Mouse (Mus musculus) CH12.LX (cell line): Measurements from ENCODE around the gene Nxn. TPM values are rescaled to one million over a fixed set of nuclear protein-coding genes. Genes with fewer than 3 reads are reported as not detected.

Experiments
- DNase-seq: peaks from one replicate; pipeline ENCODE4 v3.0.0-alpha.2; 2013; ENCODE audit errors: extremely low read depth
- H3K27ac ChIP-seq: 2 replicates; pipeline ENCODE4 v1.5.1; 2012; ENCODE audit warnings: low read depth, mild to moderate bottlenecking, control low read depth, moderate library complexity; ENCODE audit not compliant: insufficient read depth
- H3K27me3 ChIP-seq: replicated peaks from 2 replicates; pipeline ENCODE3; 2012; ENCODE audit warnings: inconsistent platforms
- H3K36me3 ChIP-seq, 2 experiments: replicated peaks in 1 of 2; 2 replicates each; pipeline versions ENCODE3 to v1.6.1; 2012; ENCODE audit warnings: inconsistent platforms in 1 of 2, low read length in 1 of 2, mild to moderate bottlenecking in 1 of 2, mixed read lengths in 1 of 2, moderate library complexity in 1 of 2; ENCODE audit not compliant: control insufficient read depth in 1 of 2, insufficient read depth in 1 of 2
- H3K4me1 ChIP-seq, 2 experiments: 2 replicates each; pipeline ENCODE4 v1.6.1; 2012; ENCODE audit warnings: inconsistent platforms in 1 of 2, moderate library complexity in 1 of 2; ENCODE audit not compliant: insufficient read depth in 2 of 2, control insufficient read depth in 1 of 2
- H3K4me2 ChIP-seq: 2 replicates; pipeline ENCODE4 v1.6.1; 2012; ENCODE audit warnings: low read depth, mild to moderate bottlenecking, control low read depth; ENCODE audit not compliant: poor library complexity, insufficient read depth, severe bottlenecking
- H3K4me3 ChIP-seq, 3 experiments: fragments of 150-350 bp in 1 of 3; sonication (generic) in 1 of 3; replicated peaks in 1 of 3; 2 replicates each; pipeline versions ENCODE3 to v1.5.1; 2011 to 2012; ENCODE audit warnings: low read depth in 2 of 3, low read length in 2 of 3, mild to moderate bottlenecking in 2 of 3, moderate library complexity in 2 of 3, control low read depth in 1 of 3, improper control_type of control experiment in 1 of 3, inconsistent platforms in 1 of 3, mixed read lengths in 1 of 3; ENCODE audit not compliant: poor library complexity in 1 of 3
- H3K79me2 ChIP-seq: replicated peaks from 2 replicates; pipeline ENCODE4 v1.6.1; 2012; ENCODE audit warnings: mild to moderate bottlenecking, moderate library complexity; ENCODE audit not compliant: control insufficient read depth, poor library complexity, insufficient read depth, severe bottlenecking; ENCODE audit errors: extremely low read depth
- H3K9ac ChIP-seq: 2 replicates; pipeline ENCODE4 v1.6.1; 2012; ENCODE audit warnings: low read depth, mild to moderate bottlenecking, control low read depth, moderate library complexity; ENCODE audit not compliant: insufficient read depth
- H3K9me3 ChIP-seq: replicated peaks from 2 replicates; pipeline ENCODE3; 2012; ENCODE audit warnings: low read length, inconsistent platforms, mixed read lengths
- BHLHE40 ChIP-seq: IDR thresholded peaks from 2 replicates; pipeline ENCODE4 v1.6.1; 2011; ENCODE audit warnings: mild to moderate bottlenecking, low read depth, low read length, improper control_type of control experiment
- CTCF ChIP-seq, 2 experiments: IDR thresholded peaks in 1 of 2; conservative IDR thresholded peaks in 1 of 2; 2 replicates each; pipeline ENCODE4 v1.5.1; 2011 to 2012; ENCODE audit warnings: low read depth in 2 of 2, low read length in 2 of 2, improper control_type of control experiment in 1 of 2, inconsistent platforms in 1 of 2, mild to moderate bottlenecking in 1 of 2, moderate library complexity in 1 of 2
- ELF1 ChIP-seq: IDR thresholded peaks from 2 replicates; pipeline ENCODE4 v1.6.1; 2014; ENCODE audit warnings: low read depth, mild to moderate bottlenecking, inconsistent platforms, low read length, improper control_type of control experiment
- EP300 ChIP-seq: IDR thresholded peaks from 2 replicates; pipeline ENCODE4 v1.6.1; 2011; ENCODE audit warnings: low read length, improper control_type of control experiment
- ETS1 ChIP-seq: conservative IDR thresholded peaks from 2 replicates; pipeline ENCODE4 v1.6.1; 2012; ENCODE audit warnings: low read depth, mild to moderate bottlenecking, inconsistent platforms, low read length, improper control_type of control experiment, moderate library complexity
- HCFC1 ChIP-seq: IDR thresholded peaks from 2 replicates; pipeline ENCODE4 v1.6.1; 2012; ENCODE audit warnings: low read depth, mild to moderate bottlenecking, inconsistent platforms, low read length, improper control_type of control experiment
- JUN ChIP-seq: IDR thresholded peaks from 2 replicates; pipeline ENCODE4 v1.6.1; 2011; ENCODE audit warnings: low read depth, mild to moderate bottlenecking, low read length, improper control_type of control experiment, moderate library complexity; ENCODE audit not compliant: insufficient read depth
- JUND ChIP-seq: conservative IDR thresholded peaks from 2 replicates; pipeline ENCODE4 v1.6.1; 2011; ENCODE audit warnings: low read depth, low read length, improper control_type of control experiment
- MAFK ChIP-seq: IDR thresholded peaks from 2 replicates; pipeline ENCODE4 v1.6.1; 2011; ENCODE audit warnings: low read length, improper control_type of control experiment; ENCODE audit not compliant: insufficient replicate concordance
- MEF2A ChIP-seq: IDR thresholded peaks from 2 replicates; pipeline ENCODE4 v1.6.1; 2014; ENCODE audit warnings: low read depth, mild to moderate bottlenecking, inconsistent platforms, low read length, improper control_type of control experiment, borderline replicate concordance
- MXI1 ChIP-seq: IDR thresholded peaks from 2 replicates; pipeline ENCODE4 v1.6.1; 2011; ENCODE audit warnings: mild to moderate bottlenecking, low read depth, low read length, improper control_type of control experiment
- MYC ChIP-seq: IDR thresholded peaks from 2 replicates; pipeline ENCODE4 v1.6.1; 2011; ENCODE audit warnings: low read depth, mild to moderate bottlenecking, improper control_type of control experiment, low read length
- NELFE ChIP-seq: IDR thresholded peaks from 2 replicates; pipeline ENCODE4 v1.6.1; 2011; ENCODE audit warnings: low read depth, low read length, improper control_type of control experiment
- NRF1 ChIP-seq: IDR thresholded peaks from 2 replicates; pipeline ENCODE4 v1.6.1; 2014; ENCODE audit warnings: low read depth, mild to moderate bottlenecking, inconsistent platforms, low read length, improper control_type of control experiment, moderate library complexity
- PAX5 ChIP-seq: IDR thresholded peaks from 2 replicates; pipeline ENCODE4 v1.6.1; 2012; ENCODE audit warnings: low read length, inconsistent platforms, mixed read lengths
- POLR2AphosphoS2 ChIP-seq: IDR thresholded peaks from 2 replicates; pipeline ENCODE4 v1.6.1; 2011; ENCODE audit warnings: low read depth, low read length, improper control_type of control experiment
- RAD21 ChIP-seq: IDR thresholded peaks from 2 replicates; pipeline ENCODE4 v1.6.1; 2011; ENCODE audit warnings: low read depth, mild to moderate bottlenecking, low read length, improper control_type of control experiment, moderate library complexity
- TBP ChIP-seq: conservative IDR thresholded peaks from 2 replicates; pipeline ENCODE4 v1.6.1; 2011; ENCODE audit warnings: low read depth, low read length, improper control_type of control experiment
- USF2 ChIP-seq: conservative IDR thresholded peaks from 2 replicates; pipeline ENCODE4 v1.6.1; 2011; ENCODE audit warnings: low read depth, low read length, improper control_type of control experiment
- ZMIZ1 ChIP-seq: IDR thresholded peaks from 2 replicates; pipeline ENCODE4 v1.6.1; 2012; ENCODE audit warnings: low read depth, mild to moderate bottlenecking, inconsistent platforms, low read length, improper control_type of control experiment
- ZNF384 ChIP-seq: IDR thresholded peaks from 2 replicates; pipeline ENCODE4 v1.6.1; 2012; ENCODE audit warnings: low read depth, low read length, improper control_type of control experiment, inconsistent platforms
- dilution Hi-C: fragments of 300-500 bp; cut with MboI; formaldehyde crosslinking; loops from 2 replicates; pipeline ENCODE4 v1.14.3; 2020; ENCODE audit warnings: low sequenced_read_pairs; ENCODE audit not compliant: extremely low pct_unique_long_range_greater_than_20kb, extremely low pct_ligation_motif_present
- in situ Hi-C: fragments of 300-500 bp; cut with MboI; formaldehyde crosslinking; loops from 3 replicates; pipeline ENCODE4 v1.14.3; 2019; ENCODE audit warnings: low sequenced_read_pairs, low pct_ligation_motif_present, low pct_unique_long_range_greater_than_20kb, mixed read lengths
- polyA plus RNA-seq: library from polyadenylated mRNA; unstranded; fragments of >175 nt; gene quantifications from 2 replicates; pipeline ENCODE4 v1.2.1, GENCODE M21; 2012; ENCODE audit warnings: low read depth; ENCODE audit not compliant: insufficient read length
- total RNA-seq, 2 experiments: library from RNA; depleted of rRNA; stranded (reverse); fragments of 300-350 nt in 1 of 2; fragments of >200 nt in 1 of 2; gene quantifications; 2 replicates each; pipeline ENCODE4 v1.2.3; 2012 to 2014

The Nxn gene
- total and polyA plus RNA-seq, 3 experiments: 15.3 to 24.8 (median 19.2) TPM

DNA sequence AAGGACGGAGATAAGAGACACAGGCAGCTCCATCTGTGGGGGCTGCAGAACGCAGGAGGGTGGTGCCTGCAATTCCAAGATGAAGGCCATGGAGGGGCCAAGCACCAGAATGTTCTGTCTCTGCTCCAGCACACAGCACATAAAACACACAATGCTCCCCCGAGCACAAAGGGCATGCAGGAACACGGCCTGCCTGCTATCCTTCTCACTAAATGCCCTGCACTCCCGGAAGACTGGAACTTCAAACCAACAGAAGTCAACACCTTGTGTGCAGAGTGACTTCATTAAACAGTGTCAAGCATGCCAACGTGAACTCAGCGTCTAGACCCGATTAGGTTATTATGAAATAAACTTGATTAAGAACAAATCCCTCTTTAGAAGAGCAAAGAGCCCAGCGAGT lies 74.7 kb downstream of the Nxn start:
- H3K9ac ChIP-seq: no peak overlapping the region
- no peaks in the 10 kb centered on the region for H3K27me3 ChIP-seq
- no peaks in the 10 kb centered on the region for H3K9me3 ChIP-seq
- dilution Hi-C loops (no loop called here), in situ Hi-C loops (no loop called here)
- peaks cover 2 to 3% of the 10 kb centered on the region in 2 experiments; a peak in 2 of 4 replicates for H3K4me1 ChIP-seq
- no peaks in the 10 kb centered on the region for H3K36me3 ChIP-seq
- no peak overlapping the region for H3K4me3 ChIP-seq
- TF ChIP-seq USF2: no peak
- H3K79me2 ChIP-seq: no peaks in the 10 kb centered on the region
- no peak for DNase-seq
- H3K4me2 ChIP-seq: no peak overlapping the region
- no peak overlapping the region for H3K27ac ChIP-seq

DNA sequence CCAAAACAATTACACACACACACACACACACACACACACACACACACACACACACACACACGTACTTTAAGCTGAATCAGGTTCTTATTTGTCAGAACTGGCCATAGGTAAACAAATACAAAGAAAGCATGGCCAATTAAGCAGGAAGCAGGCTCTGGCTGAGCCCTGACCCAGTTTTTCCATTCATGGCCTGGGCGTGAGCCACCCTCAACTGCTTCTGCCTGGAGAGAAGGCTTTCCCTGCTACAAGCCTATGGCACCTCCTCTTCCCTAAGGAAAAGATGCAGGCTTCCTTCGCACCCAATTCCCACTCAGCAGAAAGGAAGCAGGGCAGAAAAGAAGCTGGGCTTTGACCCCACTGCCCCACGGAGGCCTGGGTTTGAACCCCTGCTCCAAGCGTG lies 76.0 kb downstream of the Nxn start:
- in situ Hi-C loops (no loop called here), dilution Hi-C loops (no loop called here)
- no peaks in the 10 kb centered on the region for H3K27me3 ChIP-seq
- no peak overlapping the region for H3K4me2 ChIP-seq
- no peak overlapping the region for H3K9ac ChIP-seq
- TF ChIP-seq JUND (no peak), NRF1 (no peak), POLR2AphosphoS2 (no peak), EP300 (no peak), ZNF384 (no peak), CTCF (conservative IDR thresholded peaks at IDR 0.05 in 1 of 2, IDR thresholded peaks at IDR 0.05 in 1 of 2; ENCODE audit: low read depth in 2 of 2, low read length in 2 of 2) (no peak), JUN (no peak), RAD21 (no peak), MYC (no peak)
- H3K79me2 ChIP-seq: no peaks in the 10 kb centered on the region
- H3K4me3 ChIP-seq: no peak overlapping the region
- H3K4me1 ChIP-seq: peaks cover 0 to 3% of the 10 kb centered on the region in 2 experiments; a peak in 2 of 4 replicates
- no peaks in the 10 kb centered on the region for H3K36me3 ChIP-seq
- H3K9me3 ChIP-seq: no peaks in the 10 kb centered on the region
- H3K27ac ChIP-seq: no peak overlapping the region
- no peak for DNase-seq

GRCm38 (mm10) chr11:76322081-76322480 lies 76.9 kb downstream of the Nxn start:
- DNase-seq: no peak
- no peaks in the 10 kb centered on the region for H3K36me3 ChIP-seq
- H3K4me3 ChIP-seq: no peak overlapping the region
- in situ Hi-C loops: no loop called here
- H3K27me3 ChIP-seq: no peaks in the 10 kb centered on the region
- H3K79me2 ChIP-seq: no peaks in the 10 kb centered on the region
- H3K9ac ChIP-seq: no peak overlapping the region
- TF ChIP-seq NELFE (no peak), NRF1 (no peak), MXI1 (no peak), TBP (no peak), MYC (no peak), BHLHE40 (no peak), PAX5 (no peak), ZMIZ1 (no peak), MEF2A (no peak), USF2 (no peak), MAFK (no peak), HCFC1 (no peak), ETS1 (no peak), ELF1 (no peak), EP300 (no peak), JUN (no peak)
- TF ChIP-seq, all 38 proteins: peak for 0
- dilution Hi-C loops: no loop called here
- peaks cover 0 to 3% of the 10 kb centered on the region in 2 experiments; a peak in 2 of 4 replicates for H3K4me1 ChIP-seq
- no peak overlapping the region for H3K4me2 ChIP-seq
- no peak overlapping the region for H3K27ac ChIP-seq
- no peaks in the 10 kb centered on the region for H3K9me3 ChIP-seq
